Mouse (Mus musculus) left cerebral cortex, postnatal 25 days (tissue): ENCODE measurements around the gene Rpl18. TPM values are rescaled to one million over a fixed set of nuclear protein-coding genes. Genes with fewer than 3 reads are reported as not detected.

Source experiments
- DNase-seq, 2 experiments: peaks; one replicate each; pipeline ENCODE4 v3.0.0; 2022; ENCODE audit warnings: low spot score in 2 of 2, mixed read lengths in 1 of 2
- intact Hi-C: fragments of 180-260 bp; cut with DNase I; formaldehyde crosslinking; loops from one replicate; pipeline ENCODE4 v1.15.1; 2025
- total RNA-seq, 2 experiments: library from RNA; stranded (reverse); gene quantifications; 2 replicates each; pipeline ENCODE4 v1.2.3; 2021

The Rpl18 gene
- total RNA-seq, 2 experiments from 2014 or later: 315 to 323 TPM

GRCm38 (mm10) chr7:45699523-45700141, 15.6 kb upstream of the Rpl18 start, which contains the start of gene Car11:
TSS of gene Car11 (plus strand) at chr7:45699843.
- peak in 1 of 2 experiments; percentile 65 for DNase-seq
- intact Hi-C loops: loop anchor here (10.0 kb wide), 1 partner anchor 235 kb away; the partner anchor contains the start of gene Bax

- DNase-seq: peak; percentile 81 to 94
- intact Hi-C loops: loop anchor here (10.0 kb wide), 1 partner anchor 236 kb away; the partner anchor contains the start of gene Bax
These were observed 14.8 kb upstream of the Rpl18 start for GRCm38 (mm10) chr7:45700301-45701015.

GRCm38 (mm10) chr7:45701072-45701471, 14.2 kb upstream of the Rpl18 start:
- DNase-seq: no peak
- intact Hi-C loops: loop anchor here (10.0 kb wide), 1 partner anchor 236 kb away; the partner anchor contains the start of gene Bax

- intact Hi-C loops: loop anchor here (10.0 kb wide), 1 partner anchor 237 kb away; the partner anchor contains the start of gene Bax
- DNase-seq: no peak
These were observed 13.7 kb upstream of the Rpl18 start for GRCm38 (mm10) chr7:45701607-45702006.

- DNase-seq: no peak
- intact Hi-C loops: loop anchor here (10.0 kb wide), 1 partner anchor 238 kb away; the partner anchor contains the start of gene Bax
These were observed 12.9 kb upstream of the Rpl18 start for GRCm38 (mm10) chr7:45702316-45702715.

- DNase-seq: no peak
- intact Hi-C loops: loop anchor here (10.0 kb wide), 1 partner anchor 238 kb away; the partner anchor contains the start of gene Bax
These were observed 12.3 kb upstream of the Rpl18 start for GRCm38 (mm10) chr7:45702809-45703520.

- DNase-seq: no peak
- intact Hi-C loops: loop anchor here (10.0 kb wide), 1 partner anchor 239 kb away; the partner anchor contains the start of gene Bax
These were observed 11.7 kb upstream of the Rpl18 start for GRCm38 (mm10) chr7:45703521-45704033.

GRCm38 (mm10) chr7:45704046-45704559, 11.2 kb upstream of the Rpl18 start:
- peak; percentile 83 to 93 for DNase-seq
- intact Hi-C loops: loop anchor here (10.0 kb wide), 1 partner anchor 239 kb away; the partner anchor contains the start of gene Bax

- intact Hi-C loops: loop anchor here (10.0 kb wide), 1 partner anchor 240 kb away; the partner anchor contains the start of gene Bax
- DNase-seq: peak; percentile 100
These were observed 10.4 kb upstream of the Rpl18 start, which contains the start of gene Dbp for GRCm38 (mm10) chr7:45704730-45705442. TSS of gene Dbp (plus strand) at chr7:45705088.

- intact Hi-C loops: loop anchor here (10.0 kb wide), 1 partner anchor 241 kb away; the partner anchor contains the start of gene Bax
- no peak for DNase-seq
These were observed 9.8 kb upstream of the Rpl18 start for GRCm38 (mm10) chr7:45705443-45705864.

- intact Hi-C loops: loop anchor here (10.0 kb wide), 1 partner anchor 241 kb away; the partner anchor contains the start of gene Bax
- DNase-seq: peak; percentile 83 to 84
These were observed 9.4 kb upstream of the Rpl18 start for GRCm38 (mm10) chr7:45705873-45706281.

- intact Hi-C loops: loop anchor here (10.0 kb wide), 1 partner anchor 242 kb away; the partner anchor contains the start of gene Bax
- DNase-seq: peak; percentile 80 to 86
These were observed 8.5 kb upstream of the Rpl18 start for GRCm38 (mm10) chr7:45706721-45707241.

GRCm38 (mm10) chr7:45707375-45707967, 7.8 kb upstream of the Rpl18 start:
- peak; percentile 96 for DNase-seq
- intact Hi-C loops: loop anchor here (10.0 kb wide), 1 partner anchor 243 kb away; the partner anchor contains the start of gene Bax

- no peak for DNase-seq
- intact Hi-C loops: loop anchor here (10.0 kb wide), 1 partner anchor 243 kb away; the partner anchor contains the start of gene Bax
These were observed 7.0 kb upstream of the Rpl18 start for GRCm38 (mm10) chr7:45708221-45708761.

GRCm38 (mm10) chr7:45709036-45709435, 6.2 kb upstream of the Rpl18 start:
- DNase-seq: no peak
- intact Hi-C loops: loop anchor here (10.0 kb wide), 1 partner anchor 244 kb away; the partner anchor contains the start of gene Bax

- intact Hi-C loops: loop anchor here (10.0 kb wide), 1 partner anchor 245 kb away; the partner anchor contains the start of gene Bax
These were observed 5.4 kb upstream of the Rpl18 start for GRCm38 (mm10) chr7:45709677-45710355.

More at GRCm38 (mm10) chr7:45709677-45710355, 5.4 kb upstream of the Rpl18 start:
- DNase-seq: no peak
